ENCODE assay signal across 1 mouse cellular context in the genomic region with DNA sequence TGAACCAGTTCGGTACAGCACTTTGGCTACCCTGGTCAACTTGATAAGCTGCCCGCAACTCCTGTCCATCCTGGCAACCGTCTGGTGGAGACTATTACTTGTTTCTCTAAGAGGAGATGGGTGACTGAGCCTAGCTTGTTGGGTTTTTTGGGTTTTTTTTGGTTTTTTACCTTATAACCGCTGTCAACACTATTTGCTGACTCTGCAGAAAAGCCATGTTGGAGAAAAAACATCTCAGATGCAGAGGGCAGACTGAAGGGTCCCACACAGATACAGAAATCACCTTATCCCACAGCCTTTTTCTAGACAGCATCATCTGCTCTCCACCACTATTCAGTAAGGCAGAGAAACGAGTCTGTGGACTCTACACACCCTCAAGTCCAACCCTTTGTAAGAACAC.
TF ChIP-seq lines count a peak whose summit lies in the region.

No protein-coding gene starts in this region.

TF ChIP-seq in MEL, 35 proteins besides CTCF, POLR2A, EP300 and RAD21:
- peak; percentile 92 for TF ChIP-seq MAFK (IDR thresholded peaks at IDR 0.05; ENCODE audit: borderline replicate concordance, low read depth, low read length)
- no peak for TF ChIP-seq ZMIZ1 (IDR thresholded peaks at IDR 0.05; ENCODE audit: low read depth, low read length)
